Mouse (Mus musculus) cerebral cortex, adult 2 months (tissue): Measurements from ENCODE around the gene Hbb-y.

Experiments
- WGBS: fragments of 180-500 bp; shearing (Covaris S2); methylation state at CpG from one replicate; pipeline ENCODE4 v1.1.7; 2018; 5-methylcytosine and 5-hydroxymethylcytosine counted together

The Hbb-y gene

GRCm38 (mm10) chr7:103853090-103853489 is at the start of gene Hbb-y:
TSS of gene Hbb-y (minus strand) at chr7:103853216.
- WGBS: 68% methylated on average over 2 of the region's 2 CpGs

- 78% methylated on average over 1 of the region's 1 CpGs for WGBS
These were observed 41.4 kb upstream of the Hbb-y start, which contains the start of gene Olfr64 for GRCm38 (mm10) chr7:103894385-103894784. TSS of gene Olfr64 (minus strand) at chr7:103894485.

GRCm38 (mm10) chr7:103886152-103886551 is 33.1 kb upstream of the Hbb-y start, which contains the start of gene Olfr66:
TSS of gene Olfr66 (minus strand) at chr7:103886252.

GRCm38 (mm10) chr7:103877093-103877492 is 24.1 kb upstream of the Hbb-y start:
- 89% methylated on average over 2 of the region's 2 CpGs for WGBS

- WGBS: 62% methylated on average over 5 of the region's 5 CpGs
These were observed 21.4 kb upstream of the Hbb-y start for GRCm38 (mm10) chr7:103874451-103874850.

- WGBS: 6% methylated on average over 1 of the region's 1 CpGs
These were observed 20.0 kb upstream of the Hbb-y start for GRCm38 (mm10) chr7:103873064-103873463.

- 83% methylated on average over 3 of the region's 3 CpGs for WGBS
These were observed 8.5 kb upstream of the Hbb-y start for GRCm38 (mm10) chr7:103861531-103861930.

- 59% methylated on average over 1 of the region's 1 CpGs for WGBS
These were observed 7.8 kb upstream of the Hbb-y start for GRCm38 (mm10) chr7:103860855-103861254.

- 75% methylated on average over 2 of the region's 2 CpGs for WGBS
These were observed 6.1 kb upstream of the Hbb-y start for GRCm38 (mm10) chr7:103859076-103859475.

- WGBS: 68% methylated on average over 1 of the region's 1 CpGs
These were observed 1.7 kb upstream of the Hbb-y start for GRCm38 (mm10) chr7:103854669-103855068.

- WGBS: 62% methylated on average over 2 of the region's 2 CpGs
These were observed 8.3 kb downstream of the Hbb-y start for GRCm38 (mm10) chr7:103844525-103845325.

GRCm38 (mm10) chr7:103843034-103843433 is 10.0 kb downstream of the Hbb-y start, which contains the start of gene Hbb-bh1:
TSS of gene Hbb-bh1 (minus strand) at chr7:103843164.
- 84% methylated on average over 2 of the region's 2 CpGs for WGBS

GRCm38 (mm10) chr7:103840268-103840667 is 12.7 kb downstream of the Hbb-y start, which contains the start of gene Hbb-bh2:
TSS of gene Hbb-bh2 (minus strand) at chr7:103840520.
- WGBS: 70% methylated on average over 3 of the region's 3 CpGs

GRCm38 (mm10) chr7:103827808-103828207 is 25.2 kb downstream of the Hbb-y start, which contains the start of gene Hbb-bs:
TSS of gene Hbb-bs (minus strand) at chr7:103828096.
- 90% methylated on average over 4 of the region's 4 CpGs for WGBS

- no CpG with 5 or more reads among the region's 2 CpGs for WGBS
These were observed 25.9 kb downstream of the Hbb-y start for GRCm38 (mm10) chr7:103827139-103827538.

- 62% methylated on average over 3 of the region's 3 CpGs for WGBS
These were observed 26.6 kb downstream of the Hbb-y start for GRCm38 (mm10) chr7:103826255-103826887.

- WGBS: 90% methylated on average over 3 of the region's 3 CpGs
These were observed 27.3 kb downstream of the Hbb-y start for GRCm38 (mm10) chr7:103825536-103826254.

GRCm38 (mm10) chr7:103824597-103824996 is 28.4 kb downstream of the Hbb-y start:
- 89% methylated on average over 2 of the region's 2 CpGs for WGBS

GRCm38 (mm10) chr7:103815085-103815484 is 37.9 kb downstream of the Hbb-y start:
- 75% methylated on average over 1 of the region's 2 CpGs for WGBS

- 91% methylated on average over 3 of the region's 3 CpGs for WGBS
These were observed 39.2 kb downstream of the Hbb-y start, which contains the start of gene Hbb-bt for GRCm38 (mm10) chr7:103813766-103814165. TSS of gene Hbb-bt (minus strand) at chr7:103813996.

GRCm38 (mm10) chr7:103813152-103813551 is 39.9 kb downstream of the Hbb-y start:
- WGBS: no CpG with 5 or more reads among the region's 3 CpGs

GRCm38 (mm10) chr7:103812174-103812573 is 40.8 kb downstream of the Hbb-y start:
- 71% methylated on average over 1 of the region's 1 CpGs for WGBS
